Mouse (Mus musculus) ES-Bruce4 (cell line): ENCODE measurements around the gene Gm7849. TPM values are rescaled to one million over a fixed set of nuclear protein-coding genes. Genes with fewer than 3 reads are reported as not detected.
"Not testable (repeated sequence)": the region's sequence is repeated elsewhere in the genome, so short reads cannot be mapped to it uniquely, and the experiment has no call there.

Experiments
- H3K27ac ChIP-seq: 2 replicates; pipeline ENCODE4 v1.5.1; 2012; ENCODE audit warnings: low read length, inconsistent platforms; ENCODE audit not compliant: insufficient read depth
- H3K27me3 ChIP-seq: 2 replicates; pipeline ENCODE4 v1.6.1; 2012; ENCODE audit warnings: mild to moderate bottlenecking, low read length, inconsistent platforms; ENCODE audit not compliant: control insufficient read depth, poor library complexity, insufficient read depth, severe bottlenecking
- H3K36me3 ChIP-seq: 2 replicates; pipeline ENCODE4 v1.6.1; 2012; ENCODE audit warnings: inconsistent platforms, mild to moderate bottlenecking, low read length, moderate library complexity; ENCODE audit not compliant: control insufficient read depth, poor library complexity, insufficient read depth, severe bottlenecking
- H3K4me1 ChIP-seq: one replicate; pipeline ENCODE4 v1.8.1; 2011; ENCODE audit warnings: low read length; ENCODE audit not compliant: control insufficient read depth, insufficient read depth
- H3K4me3 ChIP-seq: 2 replicates; pipeline ENCODE4 v1.5.1; 2011; ENCODE audit warnings: low read depth, mild to moderate bottlenecking, low read length
- H3K9ac ChIP-seq: 2 replicates; pipeline ENCODE4 v1.6.1; 2012; ENCODE audit warnings: low read depth, mild to moderate bottlenecking, inconsistent platforms; ENCODE audit not compliant: poor library complexity, severe bottlenecking
- H3K9me3 ChIP-seq: replicated peaks from 2 replicates; pipeline ENCODE4 v1.6.1; 2012; ENCODE audit warnings: mild to moderate bottlenecking, low read length, inconsistent platforms; ENCODE audit not compliant: control insufficient read depth, poor library complexity, insufficient read depth, severe bottlenecking
- polyA plus RNA-seq: library from polyadenylated mRNA; stranded (reverse); fragments of >200 nt; gene quantifications from 2 replicates; pipeline ENCODE4 v1.2.4, GENCODE M21; 2011; ENCODE audit warnings: low read depth; ENCODE audit not compliant: missing spikeins, insufficient read depth, insufficient read length

Gm7849 gene
- not detected in 2 replicates for polyA plus RNA-seq

DNA sequence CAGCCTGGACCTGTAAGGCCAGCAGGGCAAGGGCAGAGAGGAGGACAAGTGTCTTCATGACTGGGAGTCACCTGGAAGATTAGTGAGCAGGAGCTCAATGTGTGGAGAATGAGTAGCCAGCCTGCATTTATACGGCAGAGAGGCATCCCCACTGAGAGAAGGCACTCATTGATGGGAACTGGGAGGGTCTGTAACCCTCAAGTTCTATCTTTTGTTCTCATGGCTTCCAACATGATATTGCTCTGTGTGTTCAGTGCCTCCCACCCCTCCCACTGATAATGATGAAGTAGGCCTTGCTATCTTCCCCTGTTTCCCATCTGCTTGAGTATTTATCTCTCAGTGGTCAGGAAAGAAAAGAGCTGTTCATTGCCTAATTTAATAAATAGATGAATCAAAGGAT lies at the start of gene Gm7849:
Gm7849 (minus strand) TSS at position 101 of the 400 bp plus-strand sequence.
- not testable (repeated sequence) for H3K36me3 ChIP-seq, H3K4me1 ChIP-seq, H3K4me3 ChIP-seq

GRCm38 (mm10) chr8:21427111-21427510 lies 29.2 kb downstream of the Gm7849 start, which contains the start of gene Defa36:
Gene Defa36, plus strand, starts transcription at chr8:21427411.
- not testable (repeated sequence) for H3K9ac ChIP-seq, H3K27me3 ChIP-seq, H3K4me1 ChIP-seq, H3K4me3 ChIP-seq, H3K27ac ChIP-seq, H3K9me3 ChIP-seq, H3K36me3 ChIP-seq

More for the DNA sequence above, at the start of gene Gm7849:
- H3K27me3 ChIP-seq, H3K27ac ChIP-seq, H3K9ac ChIP-seq, H3K9me3 ChIP-seq: not testable (repeated sequence)

Other genes starting within 250 kb of the Gm7849 start
- gene Gm15292, start 206.8 kb downstream of the Gm7849 start, polyA plus RNA-seq, result not detected in 2 replicates
- not detected in 2 replicates for gene Defa27, start 141.0 kb downstream of the Gm7849 start, polyA plus RNA-seq
- gene Defa29, start 129.5 kb downstream of the Gm7849 start, polyA plus RNA-seq, result not detected in 2 replicates
- not detected in 2 replicates for gene Defa2, start 78.0 kb downstream of the Gm7849 start, polyA plus RNA-seq
- not detected in 2 replicates for gene Defa33, start 64.7 kb downstream of the Gm7849 start, polyA plus RNA-seq
- not detected in 2 replicates for gene Defa36, start 29.1 kb downstream of the Gm7849 start, polyA plus RNA-seq
- not detected in 2 replicates for gene Defa20, start 52.7 kb upstream of the Gm7849 start, polyA plus RNA-seq
- gene Defa32, start 72.5 kb upstream of the Gm7849 start, polyA plus RNA-seq, result not detected in 2 replicates
- not detected in 2 replicates for gene Defa37, start 108.8 kb upstream of the Gm7849 start, polyA plus RNA-seq
- not detected in 2 replicates for gene Defa28, start 126.4 kb upstream of the Gm7849 start, polyA plus RNA-seq
- gene Gm7861, start 137.9 kb upstream of the Gm7849 start, polyA plus RNA-seq, result not detected in 2 replicates
- not detected in 2 replicates for gene Defa26, start 161.6 kb upstream of the Gm7849 start, polyA plus RNA-seq
- gene Defa17, start 199.2 kb upstream of the Gm7849 start, polyA plus RNA-seq, result not detected in 2 replicates
- gene Defa34, start 209.2 kb upstream of the Gm7849 start, polyA plus RNA-seq, result not detected in 2 replicates
- not detected in 2 replicates for gene AY761184, start 247.1 kb upstream of the Gm7849 start, polyA plus RNA-seq